Mouse (Mus musculus): ENCODE results near the gene Praf2. TPM values are rescaled to one million over a fixed set of nuclear protein-coding genes. Genes with fewer than 3 reads are reported as not detected.
"Not testable (repeated sequence)": the region's sequence is repeated elsewhere in the genome, so short reads cannot be mapped to it uniquely, and the experiment has no call there.

The Praf2 gene
- total RNA-seq, 2 experiments from 2014 or later, result 85.0 to 98.9 TPM

GRCm38 (mm10) chrX:7739336-7740081 is 11.3 kb downstream of the Praf2 start:
- DNase-seq (ENCODE audit: low spot score in 2 of 2), result no peak

DNA sequence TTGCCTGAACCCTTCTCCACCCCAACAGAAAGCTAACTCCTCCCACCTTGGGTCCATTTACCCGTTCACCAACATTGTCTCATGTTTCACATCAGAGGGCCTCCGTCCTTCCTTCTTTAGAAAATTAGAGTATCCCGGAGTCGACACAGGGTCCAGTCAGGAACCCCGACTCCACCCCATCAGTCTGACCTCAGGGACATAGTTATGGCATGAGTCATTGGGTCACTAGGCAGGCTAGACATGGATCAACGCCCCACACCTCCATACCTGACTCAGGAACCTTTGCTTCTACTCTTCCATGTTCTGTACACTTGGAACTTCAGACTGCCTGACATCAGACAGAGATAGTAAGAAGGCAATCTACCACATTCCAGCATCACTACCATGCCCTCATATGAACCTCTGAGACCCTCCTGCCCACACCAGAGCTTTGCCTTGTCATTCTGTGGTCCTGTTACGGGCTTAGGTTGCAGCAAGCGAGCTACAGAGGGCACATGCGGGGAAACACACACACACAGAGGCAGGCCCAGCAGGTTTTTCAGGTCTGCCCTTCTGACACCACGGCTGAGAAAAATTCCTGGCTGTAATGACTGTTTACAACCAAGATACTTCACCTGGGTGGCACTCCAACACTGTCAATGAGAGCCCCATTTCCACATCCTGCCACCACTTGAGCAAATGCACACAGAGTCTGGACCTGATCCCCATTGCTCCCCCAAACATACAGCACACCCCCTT is 12.0 kb downstream of the Praf2 start:
- DNase-seq (ENCODE audit: low spot score in 2 of 2), result no peak

GRCm38 (mm10) chrX:7741103-7741502 is 12.9 kb downstream of the Praf2 start:
- no peak for DNase-seq (ENCODE audit: low spot score in 2 of 2)

- DNase-seq (ENCODE audit: low spot score in 2 of 2), result no peak
Observed at GRCm38 (mm10) chrX:7743470-7743869, 15.2 kb downstream of the Praf2 start.

DNA sequence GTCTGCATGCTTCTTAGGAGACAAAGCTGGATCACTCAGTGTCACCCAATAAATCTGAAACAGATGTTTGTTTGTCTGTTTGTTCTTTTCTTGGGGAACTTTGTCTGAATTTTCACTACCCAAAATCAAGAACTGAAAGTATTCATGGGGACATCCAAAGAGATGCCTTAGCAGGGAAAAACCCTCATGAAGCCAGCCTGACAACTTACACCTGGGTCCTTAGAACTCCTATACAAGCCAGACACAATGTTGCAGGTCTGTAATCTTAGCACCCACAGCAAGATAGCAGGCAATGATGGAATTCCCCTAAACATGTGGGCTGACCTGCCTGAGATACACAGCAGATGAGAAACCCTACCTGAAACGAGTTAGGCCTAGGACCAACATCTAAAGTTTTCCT is 16.7 kb downstream of the Praf2 start:
- DNase-seq (ENCODE audit: low spot score in 2 of 2), result no peak

DNA sequence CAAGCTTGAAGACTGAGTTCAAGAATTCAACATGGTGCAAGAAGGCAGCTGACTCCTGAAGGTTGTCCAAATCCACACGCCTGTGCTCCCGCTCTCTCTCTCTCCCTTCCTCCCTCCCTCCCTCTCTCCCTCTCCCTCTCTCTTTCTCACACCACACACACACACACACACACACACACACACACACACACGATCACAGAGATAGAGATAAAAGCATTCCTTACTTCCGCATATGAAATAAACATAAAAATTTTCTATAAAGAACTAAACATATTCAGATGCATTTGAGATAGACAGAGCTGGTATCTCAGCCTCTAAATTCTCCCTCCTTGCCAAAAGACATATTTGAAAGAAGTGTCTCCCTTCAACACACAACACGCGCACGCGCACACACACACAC is 17.2 kb downstream of the Praf2 start:
- no peak for DNase-seq (ENCODE audit: low spot score in 2 of 2)

DNA sequence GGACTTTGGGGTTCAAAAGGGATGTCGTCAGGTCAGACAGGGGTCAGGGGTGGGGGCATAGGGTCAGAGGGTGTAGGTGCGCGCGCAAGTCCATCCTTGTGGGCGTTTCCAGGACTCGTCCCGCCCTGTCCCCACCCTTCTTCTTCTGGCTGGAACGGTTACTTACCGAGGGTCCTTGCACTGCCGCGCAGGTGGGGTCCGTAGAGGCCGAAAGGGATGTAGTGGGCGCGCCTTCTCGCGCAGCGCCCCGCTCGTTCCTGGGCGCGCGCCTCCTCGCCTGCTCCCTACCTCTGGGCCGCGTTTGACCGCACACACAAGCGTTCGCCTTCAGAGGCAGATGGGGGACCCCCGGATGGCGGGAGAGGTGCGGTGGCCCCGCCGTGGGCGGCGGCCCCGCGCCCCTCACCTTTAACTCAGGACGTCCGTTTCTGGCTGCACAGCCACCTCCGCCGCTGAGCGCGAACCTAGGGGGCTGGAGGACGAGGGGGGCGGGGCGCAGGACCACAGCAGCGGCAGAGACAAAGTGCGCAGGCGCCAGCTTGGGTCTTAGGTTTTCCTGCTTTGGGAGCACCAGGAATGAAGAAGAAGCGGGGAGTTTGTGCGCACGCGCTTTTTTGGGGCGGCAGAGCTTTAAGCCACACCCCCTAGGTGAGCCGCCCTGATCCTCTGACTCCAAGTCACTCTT is 22.3 kb downstream of the Praf2 start, which contains the start of gene Ccdc120:
Gene Ccdc120, minus strand, starts transcription at position 474 of the 685 bp plus-strand sequence.
- DNase-seq (ENCODE audit: low spot score in 2 of 2), result peak; percentile 57 to 73

GRCm38 (mm10) chrX:7753627-7754026 is 25.4 kb downstream of the Praf2 start:
- DNase-seq (ENCODE audit: low spot score in 2 of 2), result not testable (repeated sequence)

- DNase-seq (ENCODE audit: low spot score in 2 of 2), result peak; percentile 80 to 84
Observed at GRCm38 (mm10) chrX:7762137-7762920, 34.1 kb downstream of the Praf2 start, which contains the start of gene Tfe3. Tfe3 (plus strand) TSS chrX:7762560.

- no peak for DNase-seq (ENCODE audit: low spot score in 2 of 2)
Observed at GRCm38 (mm10) chrX:7762921-7763197, 34.6 kb downstream of the Praf2 start.

GRCm38 (mm10) chrX:7763631-7764393 is 35.6 kb downstream of the Praf2 start:
- DNase-seq (ENCODE audit: low spot score in 2 of 2), result peak in 1 of 2 experiments; percentile 20

DNA sequence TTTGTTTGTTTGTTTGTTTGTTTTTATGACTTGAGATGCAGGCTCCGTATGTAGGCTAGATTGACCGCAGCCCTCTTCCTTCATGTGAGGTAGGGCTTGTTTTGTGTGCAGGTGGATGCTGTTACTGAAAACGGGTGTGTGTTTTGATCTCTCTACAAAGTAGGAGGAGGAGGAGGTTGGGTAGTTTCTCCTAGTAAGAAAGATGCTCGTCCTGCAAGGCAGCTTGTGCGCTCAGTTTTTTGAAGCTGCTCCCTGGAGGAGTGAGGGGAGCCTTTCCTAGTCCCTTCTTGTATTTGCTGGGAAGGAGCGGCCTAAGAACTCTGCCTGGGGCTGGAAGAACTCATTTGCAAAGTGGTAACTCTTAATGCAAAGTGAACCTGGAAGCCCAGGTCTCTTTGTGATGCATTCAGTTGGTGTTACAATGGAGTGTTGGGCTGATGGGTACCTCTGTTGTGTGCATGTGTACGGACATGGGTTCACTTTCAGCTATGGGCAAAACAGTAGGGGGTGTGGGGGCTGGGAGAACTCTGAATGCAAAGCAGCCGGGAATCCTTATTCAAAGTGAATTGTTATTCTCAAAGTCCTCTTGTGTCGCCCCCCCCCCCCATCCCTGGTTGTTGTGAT is 36.5 kb downstream of the Praf2 start:
- DNase-seq (ENCODE audit: low spot score in 2 of 2), result no peak

- no peak for DNase-seq (ENCODE audit: low spot score in 2 of 2)
Observed at GRCm38 (mm10) chrX:7765281-7765670, 37.0 kb downstream of the Praf2 start.

DNA sequence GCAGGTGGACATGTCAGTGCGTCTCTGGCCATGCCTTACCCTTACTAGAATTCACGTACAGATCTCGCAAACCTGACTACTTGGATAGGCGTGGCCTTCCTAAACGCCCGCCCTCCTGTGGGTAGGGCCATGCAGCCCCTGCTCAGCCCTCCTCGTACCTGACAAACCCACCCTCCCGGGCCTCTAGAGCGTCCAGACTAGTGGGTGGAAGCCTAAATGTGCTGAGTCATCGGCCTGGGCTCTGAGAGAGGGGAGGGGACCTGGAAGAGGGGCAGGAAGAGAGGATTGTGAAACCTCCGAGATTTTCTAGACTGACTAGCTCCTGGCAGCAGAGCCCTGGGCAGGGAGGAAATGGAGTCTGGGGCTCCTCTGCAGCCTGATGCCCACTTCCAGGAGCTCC is 37.5 kb downstream of the Praf2 start:
- DNase-seq (ENCODE audit: low spot score in 2 of 2), result no peak

DNA sequence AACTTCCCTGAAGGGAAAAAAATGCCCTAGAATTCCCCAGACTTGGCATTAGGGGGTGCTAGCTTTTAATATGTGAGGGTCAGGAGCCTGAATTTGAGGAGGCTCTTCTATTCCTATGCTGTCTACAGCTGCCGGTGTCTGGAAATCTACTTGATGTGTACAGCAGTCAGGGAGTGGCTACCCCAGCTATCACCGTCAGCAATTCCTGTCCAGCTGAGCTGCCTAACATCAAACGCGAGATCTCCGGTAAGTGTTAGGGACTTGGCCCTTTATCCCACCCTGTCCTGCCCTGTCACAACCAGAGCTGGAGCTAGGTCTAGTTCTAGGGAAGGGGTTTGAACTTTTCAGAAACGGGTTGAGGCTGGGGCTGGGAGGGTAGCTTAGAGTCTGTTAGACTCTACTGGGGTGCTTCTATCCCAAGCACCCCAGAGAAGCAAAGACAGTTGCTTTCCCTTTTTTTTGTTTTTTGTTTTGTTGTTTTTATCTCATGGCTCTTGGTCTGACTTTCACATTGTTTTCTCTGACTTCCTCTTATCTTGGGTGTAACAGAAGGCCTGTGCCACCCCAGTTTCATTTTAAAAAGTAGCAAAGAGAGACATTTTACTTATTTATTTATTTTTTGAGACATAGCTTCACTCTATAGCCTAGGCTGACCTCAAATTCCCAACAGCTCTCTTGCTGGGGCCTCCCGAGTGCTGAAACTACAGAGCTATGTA is 41.2 kb downstream of the Praf2 start:
- DNase-seq (ENCODE audit: low spot score in 2 of 2), result no peak

DNA sequence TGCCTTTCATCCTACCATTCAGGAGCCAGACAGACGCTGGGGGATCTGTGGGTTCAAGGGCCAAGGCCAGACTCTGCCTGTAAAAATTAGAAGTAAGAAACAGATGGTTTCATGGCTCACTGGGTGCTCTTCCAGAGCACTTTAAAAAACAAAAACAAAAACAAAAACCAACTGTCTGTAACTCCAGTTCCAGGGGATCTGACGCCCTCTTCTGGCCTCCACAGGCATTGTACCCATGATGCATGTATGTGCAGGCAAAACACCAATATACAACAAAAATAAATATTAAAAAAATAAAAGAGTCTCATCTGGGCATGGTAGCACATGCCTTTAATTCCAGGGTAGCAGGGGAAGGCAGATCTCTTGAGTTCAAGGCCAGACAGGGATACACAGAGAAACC is 44.5 kb downstream of the Praf2 start:
- no peak for DNase-seq (ENCODE audit: low spot score in 2 of 2)

- DNase-seq (ENCODE audit: low spot score in 2 of 2), result no peak
Observed at GRCm38 (mm10) chrX:7775501-7776205, 47.4 kb downstream of the Praf2 start.

- DNase-seq (ENCODE audit: low spot score in 2 of 2), result peak; percentile 57 to 66
Observed at GRCm38 (mm10) chrX:7776329-7777082, 48.3 kb downstream of the Praf2 start.
